Mouse (Mus musculus): ENCODE measurements at regions not wholly inside any gene's neighbourhood (a gene's known extent, or its start where the extent isn't known, plus 50 kb on each side); places are given as distances from the start of the nearest gene placed in this dataset.

- TF ChIP-seq EP300 (IDR thresholded peaks at IDR 0.05; ENCODE audit: insufficient read depth, low read depth, low read length) (no peak), CTCF (IDR thresholded peaks at IDR 0.05) (no peak), POLR2A (IDR thresholded peaks at IDR 0.05; ENCODE audit: insufficient read depth, low read depth, low read length) (no peak)
These were observed 123.3 kb upstream of the Slc44a1 start for GRCm38 (mm10) chr4:53316796-53317452.

Data from heart, adult 2 months (tissue).